ENCODE assay signal across 29 mouse cellular contexts in the genomic region with DNA sequence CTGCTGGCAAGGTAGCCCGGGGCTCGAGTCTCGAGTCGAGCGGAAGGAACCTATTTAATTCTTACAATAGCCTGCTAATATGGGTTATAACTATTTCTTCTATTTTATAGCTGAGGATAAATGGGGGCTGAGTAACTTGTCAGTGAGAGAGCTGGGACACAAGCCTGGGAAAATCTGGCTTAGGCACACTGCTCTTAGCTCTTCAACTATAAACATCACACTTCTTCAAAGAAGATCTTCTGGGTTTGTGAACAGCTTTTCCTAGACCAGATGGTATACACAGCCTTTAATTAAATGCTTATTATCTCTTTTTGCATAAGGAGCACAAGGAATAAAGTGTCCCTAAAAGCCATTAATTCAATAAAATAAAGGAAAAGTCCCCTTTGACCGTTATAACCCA. TPM values are rescaled to one million over a fixed set of nuclear protein-coding genes. Genes with fewer than 3 reads are reported as not detected.
DNase-seq lines count a peak whose midpoint lies in the region; ATAC-seq lines count a peak whose summit lies in the region.
"Had no signal": no experiment of that assay in that cellular context is flagged by ENCODE, and none has a peak within 500 bp of the region (broad histone marks: within the 10 kb centered on the region; RNA-seq: fewer than 3 reads in every experiment).

No protein-coding gene starts in this region.

- no peak overlapping the region for H3K4me2 ChIP-seq in forebrain, embryonic 13.5 days
- no peak overlapping the region for H3K4me2 ChIP-seq in forebrain, embryonic 11.5 days (ENCODE audit: low read depth, low read length, severe bottlenecking)
- no peak overlapping the region for H3K4me2 ChIP-seq in forebrain, embryonic 16.5 days (ENCODE audit: low read length)
- H3K4me2 ChIP-seq: embryonic facial prominence, embryonic 13.5 days; heart, embryonic 13.5 days; hindbrain, embryonic 14.5 days had no signal

- no peak overlapping the region for H3K27ac ChIP-seq in forebrain, embryonic 13.5 days
- no peak overlapping the region for H3K27ac ChIP-seq in forebrain, embryonic 11.5 days (ENCODE audit: low read depth, low read length)
- H3K27ac ChIP-seq in forebrain, embryonic 16.5 days (ENCODE audit: low read length): no peak overlapping the region
- H3K27ac ChIP-seq: embryonic facial prominence, embryonic 10.5 days; embryonic facial prominence, embryonic 13.5 days; heart, adult 2 months; heart, embryonic 10.5 days; heart, embryonic 13.5 days; hindbrain, embryonic 14.5 days had no signal

- H3K9ac ChIP-seq in forebrain, embryonic 13.5 days: no peak overlapping the region
- H3K9ac ChIP-seq in forebrain, embryonic 11.5 days (ENCODE audit: low read length): no peak overlapping the region
- H3K9ac ChIP-seq in forebrain, embryonic 16.5 days (replicated peaks; ENCODE audit: low read depth, low read length): no peak overlapping the region
- H3K9ac ChIP-seq: embryonic facial prominence, embryonic 13.5 days; heart, embryonic 13.5 days; hindbrain, embryonic 14.5 days had no signal

- peaks cover 9% of the 10 kb centered on the region; the same call in 1 of the 2 replicates for H3K4me1 ChIP-seq in forebrain, embryonic 13.5 days
- no peaks in the 10 kb centered on the region for H3K4me1 ChIP-seq in forebrain, embryonic 11.5 days (replicated peaks; ENCODE audit: control insufficient read depth, insufficient read depth, low read length)
- peaks cover 13% of the 10 kb centered on the region for H3K4me1 ChIP-seq in forebrain, embryonic 16.5 days (replicated peaks; ENCODE audit: control insufficient read depth, insufficient read depth, low read length)
- H3K4me1 ChIP-seq: embryonic facial prominence, embryonic 10.5 days; heart, embryonic 10.5 days; heart, embryonic 13.5 days had no signal

- H3K27me3 ChIP-seq in forebrain, embryonic 13.5 days: no peaks in the 10 kb centered on the region
- no peaks in the 10 kb centered on the region for H3K27me3 ChIP-seq in forebrain, embryonic 11.5 days (ENCODE audit: control insufficient read depth, insufficient read depth, low read length)
- H3K27me3 ChIP-seq in forebrain, embryonic 16.5 days (replicated peaks; ENCODE audit: control insufficient read depth, insufficient read depth, low read length): no peaks in the 10 kb centered on the region
- H3K27me3 ChIP-seq: embryonic facial prominence, embryonic 13.5 days; heart, embryonic 13.5 days had no signal

- H3K4me3 ChIP-seq in forebrain, embryonic 13.5 days: no peak overlapping the region
- H3K4me3 ChIP-seq in forebrain, embryonic 11.5 days (ENCODE audit: low read depth, low read length): no peak overlapping the region
- no peak overlapping the region for H3K4me3 ChIP-seq in forebrain, embryonic 16.5 days (replicated peaks; ENCODE audit: low read length)
- H3K4me3 ChIP-seq: embryonic facial prominence, embryonic 10.5 days; embryonic facial prominence, embryonic 13.5 days; erythroblast, embryonic 14.5 days; heart, adult 2 months; heart, embryonic 10.5 days; heart, embryonic 13.5 days had no signal

- DNase-seq in forebrain, embryonic 11.5 days (ENCODE audit: low spot score): no peak
- no peak for DNase-seq in frontal cortex, postnatal 36 days (ENCODE audit: low spot score in 2 of 2)
- peak; percentile 57 for DNase-seq in brain, adult 2 months (ENCODE audit: low read depth, low spot score)
- DNase-seq in left cerebral cortex, postnatal 10 days (ENCODE audit: extremely low spot score in 1 of 2, low spot score in 2 of 2): no peak
- no peak for DNase-seq in kidney, adult 9 months
- DNase-seq: adrenal gland, adult 8-10 months; adrenal gland, postnatal 25 days; cerebellum, adult 11-12 months; cerebellum, adult 8-10 months; cerebellum, postnatal 10 days; cerebellum, postnatal 36 days; embryo, embryonic 11 days; gastrocnemius, postnatal 10 days; gastrocnemius, postnatal 36 days; heart, adult 2 months; heart, postnatal 14 days; heart, postnatal 4 days had no signal

- no peaks in the 10 kb centered on the region for H3K9me3 ChIP-seq in forebrain, embryonic 13.5 days (replicated peaks)
- no peaks in the 10 kb centered on the region for H3K9me3 ChIP-seq in forebrain, embryonic 11.5 days (ENCODE audit: control insufficient read depth, low read length)
- H3K9me3 ChIP-seq in forebrain, embryonic 16.5 days (ENCODE audit: control insufficient read depth, low read length): no peaks in the 10 kb centered on the region
- H3K9me3 ChIP-seq: embryonic facial prominence, embryonic 10.5 days; embryonic facial prominence, embryonic 13.5 days; heart, embryonic 10.5 days; heart, embryonic 13.5 days had no signal

- peak; percentile 67; the same call in 1 of the 2 replicates for ATAC-seq in forebrain, embryonic 13.5 days
- ATAC-seq in forebrain, embryonic 11.5 days (replicated peaks; ENCODE audit: low FRiP score): no peak
- 0 out of 2 replicates have a peak, but pooled peaks have one; percentile 60 for ATAC-seq in frontal cortex, adult (ENCODE audit: low TSS enrichment)
- peak; percentile 83 for ATAC-seq in forebrain, embryonic 16.5 days
- ATAC-seq: activated CD4-positive, CD25-positive, alpha-beta regulatory T cell, adult 4 months; intestine, postnatal 0 days had no signal

- no peaks in the 10 kb centered on the region for H3K36me3 ChIP-seq in forebrain, embryonic 13.5 days (ENCODE audit: poor library complexity, severe bottlenecking)
- no peaks in the 10 kb centered on the region for H3K36me3 ChIP-seq in forebrain, embryonic 11.5 days (ENCODE audit: control insufficient read depth, insufficient read depth, low read length)
- H3K36me3 ChIP-seq in forebrain, embryonic 16.5 days (ENCODE audit: control insufficient read depth, insufficient read depth): no peaks in the 10 kb centered on the region
- H3K36me3 ChIP-seq: embryonic facial prominence, embryonic 10.5 days; embryonic facial prominence, embryonic 13.5 days; heart, embryonic 10.5 days; heart, embryonic 13.5 days had no signal

- intact Hi-C loops in left cerebral cortex, postnatal 10 days (cut with DNase I): no loop called here

- 91% methylated on average over 6 of the region's 6 CpGs for WGBS in forebrain, embryonic 13.5 days
- 95% methylated on average over 6 of the region's 6 CpGs for WGBS in forebrain, embryonic 11.5 days
- 81% methylated on average over 6 of the region's 6 CpGs for WGBS in forebrain, embryonic 16.5 days

RNA-seq across cellular contexts. Expression of gene Adamtsl1, which starts 30.4 kb away (rescaled TPM):
- 5.3 and 6.2 TPM in 2 replicates for polyA plus RNA-seq in forebrain, embryonic 13.5 days (2015; fragmentation: Nextera tagmentation; extraction: Ambion mirVana)
- polyA plus RNA-seq in forebrain, embryonic 11.5 days (2014; fragmentation: Nextera tagmentation; extraction: Ambion mirVana): 8.1 and 11.3 TPM in 2 replicates
- 6.7 and 7.1 TPM in 2 replicates for polyA plus RNA-seq in forebrain, embryonic 16.5 days (2015; fragmentation: Nextera tagmentation; extraction: Ambion mirVana)
- 1 to 10 TPM; 6.4 to 8.5 TPM for total RNA-seq in left cerebral cortex, postnatal 10 days (2021)
- total RNA-seq: granulocyte monocyte progenitor cell, adult 5-6 weeks had no signal
- polyA plus RNA-seq: erythroblast, embryonic 14.5 days had no signal
